Mouse (Mus musculus) heart, postnatal 10 days (tissue): Measurements from ENCODE around the gene Lypla2. TPM values are rescaled to one million over a fixed set of nuclear protein-coding genes. Genes with fewer than 3 reads are reported as not detected.
A peak's percentile ranks its signal among the peaks of the same experiment; 100 is the strongest.

Source experiments
- DNase-seq, 2 experiments: peaks; one replicate each; pipeline ENCODE4 v3.0.0; 2021
- intact Hi-C: fragments of 180-260 bp; cut with DNase I; formaldehyde crosslinking; loops from one replicate; pipeline ENCODE4 v1.15.1; 2025
- total RNA-seq, 2 experiments: library from RNA; stranded (reverse); gene quantifications; 2 replicates each; pipeline ENCODE4 v1.2.3; 2021

The Lypla2 gene
- total RNA-seq, 2 experiments from 2014 or later, result 42.6 to 47.8 TPM

DNA sequence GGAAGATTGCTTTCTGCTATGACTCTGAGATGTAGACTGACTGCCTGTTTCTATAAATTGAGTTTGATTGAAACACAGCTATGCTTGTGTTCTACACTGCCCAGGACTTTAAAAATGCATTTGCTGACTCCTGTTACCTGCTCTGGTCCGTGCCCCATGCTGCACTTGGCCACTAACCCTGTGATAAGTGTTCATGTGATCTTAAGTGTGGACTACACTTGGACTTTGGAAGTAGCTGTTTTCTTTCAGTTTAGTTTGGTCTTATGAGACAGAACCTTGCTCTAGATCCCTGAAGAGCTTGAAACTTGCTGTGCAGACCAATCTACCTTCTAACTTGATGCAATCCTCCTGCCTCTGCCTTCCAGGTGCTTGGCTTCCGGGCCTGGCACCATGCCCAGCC, 48.0 kb downstream of the Lypla2 start:
- no peak for DNase-seq
- intact Hi-C loops, result loop anchor here (5.0 kb wide), 1 partner anchor 122 kb away; no protein-coding TSS in a partner anchor

DNA sequence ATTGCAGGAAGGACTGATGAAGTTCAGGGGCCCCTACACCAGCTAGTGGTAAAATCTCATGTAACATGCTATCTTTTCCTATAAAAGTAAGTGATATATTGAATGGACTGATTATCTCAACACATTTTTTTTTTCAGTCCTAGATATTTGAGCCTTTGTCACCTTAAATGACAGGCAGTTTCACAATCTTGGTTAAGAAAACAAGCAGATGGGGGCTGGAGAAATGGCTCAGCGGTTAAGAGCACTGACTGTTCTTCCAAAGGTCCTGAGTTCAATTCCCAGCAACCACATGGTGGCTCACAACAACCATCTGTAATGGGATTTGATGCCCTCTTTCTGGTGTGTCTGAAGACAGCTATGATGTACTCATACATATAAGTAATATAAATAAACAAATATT, 50.2 kb downstream of the Lypla2 start:
- no peak for DNase-seq
- intact Hi-C loops, result loop anchor here (5.0 kb wide), 1 partner anchor 120 kb away; no protein-coding TSS in a partner anchor

DNA sequence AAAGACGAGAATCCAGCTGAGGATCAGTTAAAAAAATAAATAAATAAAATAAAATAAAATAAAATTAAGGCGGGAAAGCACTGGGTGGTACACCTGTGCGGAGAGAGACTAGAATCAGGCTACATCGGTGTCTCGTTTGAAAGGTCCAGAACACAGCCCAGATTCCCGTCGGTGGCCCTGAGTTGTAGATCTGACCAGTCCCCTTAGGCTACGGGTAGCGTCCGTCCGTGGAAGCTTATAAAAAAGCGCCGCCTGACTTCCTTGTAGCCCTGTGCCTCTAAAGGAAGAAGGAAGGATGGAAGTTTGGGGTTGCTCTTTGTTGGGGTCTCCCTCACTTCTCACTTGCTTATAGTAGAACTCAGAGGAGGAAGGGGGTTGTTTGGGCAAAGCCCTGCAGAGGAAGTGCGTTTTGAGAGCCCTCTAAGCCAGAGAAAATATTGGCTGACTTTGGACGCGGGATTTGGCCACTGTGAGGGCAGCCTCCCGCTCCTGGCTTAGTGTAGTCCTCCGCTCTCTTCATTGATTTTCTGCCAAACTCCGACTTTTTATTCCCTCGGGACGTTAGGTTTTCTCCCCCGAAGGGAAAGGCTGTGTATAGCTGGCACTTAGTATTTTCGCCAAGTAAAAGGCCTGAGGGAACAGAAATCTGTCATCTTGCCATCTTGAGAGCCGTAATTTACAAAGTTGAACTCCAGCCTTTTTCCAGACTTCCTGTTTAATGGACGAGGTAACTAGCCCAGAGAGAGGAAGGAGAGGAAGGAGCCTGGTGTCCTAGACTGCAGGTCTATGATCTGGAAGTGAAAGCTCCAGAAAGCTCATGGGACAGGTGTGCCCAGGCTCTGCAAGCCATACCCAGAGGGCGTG, 50.9 kb downstream of the Lypla2 start:
- peak; percentile 47 to 55 for DNase-seq
- intact Hi-C loops, result loop anchor here (2.0 to 5.0 kb wide), 2 partner anchors 31 to 119 kb away; no protein-coding TSS in a partner anchor

DNA sequence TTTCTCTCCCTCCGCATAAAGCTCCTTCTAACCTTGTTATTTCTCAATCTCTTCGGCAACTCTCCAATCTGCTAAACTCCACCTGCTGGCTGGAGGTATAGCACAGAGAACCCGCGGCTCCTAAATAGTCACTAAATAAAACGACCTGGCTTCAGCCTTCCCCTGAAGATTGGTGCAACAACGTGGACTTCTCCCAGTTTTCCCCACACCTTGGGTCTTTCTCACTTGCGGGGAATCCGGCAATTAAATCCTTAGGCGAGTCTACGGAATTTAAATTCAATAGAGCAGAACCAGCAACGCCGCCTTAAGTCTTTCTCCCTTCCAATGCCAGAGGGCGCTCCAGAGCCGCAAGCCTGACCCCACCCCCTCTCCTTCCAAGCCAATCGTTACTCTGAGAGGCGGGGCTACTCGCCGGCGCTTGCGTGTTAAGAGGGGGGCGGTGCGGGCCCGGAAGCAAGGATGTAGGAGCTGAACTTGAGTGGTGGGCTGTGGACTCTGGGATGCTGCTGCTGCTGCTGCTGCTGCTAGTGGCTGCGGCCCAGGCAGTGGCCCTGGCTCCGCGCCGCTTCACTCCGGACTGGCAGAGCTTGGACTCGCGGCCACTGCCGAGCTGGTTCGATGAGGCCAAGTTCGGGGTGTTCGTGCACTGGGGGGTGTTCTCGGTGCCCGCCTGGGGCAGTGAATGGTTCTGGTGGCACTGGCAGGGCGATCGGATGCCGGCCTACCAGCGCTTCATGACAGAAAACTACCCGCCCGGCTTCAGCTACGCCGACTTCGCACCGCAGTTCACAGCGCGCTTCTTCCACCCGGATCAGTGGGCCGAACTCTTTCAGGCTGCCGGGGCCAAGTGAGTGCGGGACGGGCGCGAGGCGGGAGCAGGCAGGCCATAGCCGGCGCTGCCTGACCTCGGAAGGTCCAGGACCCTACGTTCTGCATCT, 51.9 kb downstream of the Lypla2 start, which contains the start of gene Fuca1:
Gene Fuca1 (plus strand): TSS at position 432 of the 938 bp plus-strand sequence.
- intact Hi-C loops, result loop anchor here (2.0 to 5.0 kb wide), 2 partner anchors 30 to 118 kb away; no protein-coding TSS in a partner anchor
- peak; percentile 97 to 98 for DNase-seq

DNA sequence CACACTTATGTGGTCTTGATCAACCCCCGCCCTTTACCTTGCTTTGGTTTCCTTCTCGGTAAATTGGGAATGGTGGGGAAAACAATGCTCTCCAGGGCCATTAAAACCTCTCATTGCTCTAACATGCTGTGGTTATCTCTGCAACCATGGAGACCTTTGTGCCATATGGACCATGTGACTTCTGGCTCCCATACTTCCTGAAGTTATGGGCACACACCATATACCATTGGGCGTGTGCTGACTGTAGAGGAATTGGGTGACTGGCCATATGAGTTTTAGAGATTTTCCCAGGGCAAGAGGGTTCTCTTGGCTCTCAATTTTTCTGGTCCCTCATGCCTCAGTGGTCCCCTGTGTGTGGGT, 53.2 kb downstream of the Lypla2 start:
- intact Hi-C loops, result no loop called here
- no peak for DNase-seq

DNA sequence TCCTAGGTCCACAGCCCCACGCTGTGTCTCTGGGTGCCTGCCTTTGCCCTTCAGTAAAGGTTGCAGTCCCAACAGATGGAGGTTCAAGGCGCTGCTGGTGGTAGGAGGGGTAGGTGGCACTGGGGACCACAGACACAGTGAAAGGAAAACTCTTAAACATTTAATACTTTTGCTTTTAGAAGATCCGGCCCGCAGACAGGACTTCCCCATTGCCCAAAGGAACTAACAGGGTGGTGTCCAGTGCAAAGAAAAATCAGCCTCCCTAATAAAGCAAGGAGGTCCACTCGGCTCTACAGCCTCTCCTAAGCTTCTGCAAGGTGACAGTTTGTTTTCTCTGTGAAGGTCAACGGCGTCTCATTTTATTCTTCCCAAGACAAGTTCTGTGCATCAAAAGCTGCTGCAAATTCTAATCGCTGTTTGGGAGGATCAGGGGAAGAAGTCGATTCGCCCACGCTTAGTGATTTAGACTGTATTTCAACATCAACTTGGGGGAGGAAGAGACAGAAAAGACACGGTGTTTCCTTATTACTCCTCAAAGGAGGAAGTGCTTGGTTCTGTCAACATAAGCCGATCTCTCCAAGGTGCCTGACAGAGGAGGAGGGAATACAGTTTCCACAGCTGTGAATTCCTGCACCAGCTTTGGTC, 53.7 kb downstream of the Lypla2 start:
- DNase-seq, result peak in 1 of 2 experiments; percentile 17

More for the DNA sequence above, 53.7 kb downstream of the Lypla2 start:
- intact Hi-C loops, result no loop called here

Other genes with a start within 250 kb of the Lypla2 start
- gene Il22ra1, start 244.5 kb downstream of the Lypla2 start, total RNA-seq, result under 1 TPM; 0.22 to 0.64 TPM
- under 1 TPM; 0.77 to 0.84 TPM for gene Myom3, start 212.9 kb downstream of the Lypla2 start, total RNA-seq
- 10 to 100 TPM; 61.2 to 64.1 TPM for gene Srsf10, start 116.9 kb downstream of the Lypla2 start, total RNA-seq
- 100 to 1,000 TPM in 1 of 2 experiments, 10 to 100 TPM in 1; 99.4 to 105 TPM for gene Pnrc2, start 98.8 kb downstream of the Lypla2 start, total RNA-seq
- under 1 TPM; 0.77 to 0.94 TPM for gene Cnr2, start 77.2 kb downstream of the Lypla2 start, total RNA-seq
- 10 to 100 TPM; 43.2 to 44.5 TPM for gene Fuca1, start 51.9 kb downstream of the Lypla2 start, total RNA-seq
- 10 to 100 TPM; 66.3 to 67.5 TPM for gene Hmgcl, start 26.2 kb downstream of the Lypla2 start, total RNA-seq
- 1 to 10 TPM; 5.2 to 5.7 TPM for gene Gale, start 8.9 kb downstream of the Lypla2 start, total RNA-seq
- gene Pithd1, start 14.6 kb upstream of the Lypla2 start, total RNA-seq, result 10 to 100 TPM; 20.7 to 21.3 TPM
- gene Eloa, start 49.1 kb upstream of the Lypla2 start, total RNA-seq, result 10 to 100 TPM; 34.8 to 36.0 TPM
- gene Rpl11, start 80.8 kb upstream of the Lypla2 start, total RNA-seq, result 100 to 1,000 TPM; 318 to 346 TPM
- gene Id3, start 170.9 kb upstream of the Lypla2 start, total RNA-seq, result 100 to 1,000 TPM; 104 TPM
- gene E2f2, start 199.8 kb upstream of the Lypla2 start, total RNA-seq, result 1 to 10 TPM; 4.3 to 6.8 TPM
- 10 to 100 TPM in 1 of 2 experiments, 1 to 10 TPM in 1; 5.7 to 10.8 TPM for gene Asap3, start 233.7 kb upstream of the Lypla2 start, total RNA-seq